Mouse (Mus musculus) spleen, postnatal 10 days (tissue): ENCODE data around the gene Rnf130.

Experiments
- DNase-seq, 2 experiments: peaks; one replicate each; pipeline ENCODE4 v3.0.0; 2021 to 2022; ENCODE audit warnings: low spot score in 2 of 2

Gene Rnf130

GRCm38 (mm10) chr11:50024833-50025720, at the start of gene Rnf130:
Gene Rnf130 (plus strand): TSS chr11:50025346.
- peak; percentile 93 to 95 for DNase-seq

- DNase-seq, result no peak
These were observed 47.1 kb upstream of the Rnf130 start for GRCm38 (mm10) chr11:49977963-49978568.

- DNase-seq, result no peak
These were observed 46.2 kb upstream of the Rnf130 start for GRCm38 (mm10) chr11:49978935-49979334.

GRCm38 (mm10) chr11:49980681-49981235, 44.4 kb upstream of the Rnf130 start:
- peak in 1 of 2 experiments; percentile 26 for DNase-seq

DNA sequence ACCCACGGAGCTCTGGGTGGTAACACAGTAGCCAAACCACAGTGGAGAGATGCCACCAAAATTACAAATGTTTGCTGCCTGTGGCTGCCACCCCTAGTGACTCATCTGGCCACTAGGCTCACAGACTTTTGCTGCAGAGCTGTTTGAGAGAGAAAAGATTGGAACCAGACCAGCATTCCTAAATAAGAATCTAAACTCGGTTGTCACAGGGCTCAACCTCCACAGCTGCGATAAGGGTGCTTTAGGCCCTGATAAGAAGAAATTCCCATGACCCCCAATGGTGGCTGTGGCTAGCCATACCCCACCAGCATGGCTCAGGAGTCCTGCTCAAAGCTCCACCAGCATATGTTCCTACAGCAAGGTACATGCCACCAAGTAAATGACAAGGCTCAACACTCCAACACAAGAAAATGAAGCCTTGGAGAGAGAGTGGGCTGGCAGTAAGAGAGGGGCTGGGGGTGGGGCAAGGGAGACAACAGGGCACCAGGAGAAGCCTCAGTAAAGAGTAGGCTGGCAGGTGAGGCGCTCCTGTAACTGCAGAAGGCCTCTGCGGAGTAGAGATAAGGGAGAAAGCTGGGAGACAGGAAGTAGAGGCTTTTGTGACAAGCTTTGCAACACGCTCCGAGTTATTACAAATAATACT, 43.7 kb upstream of the Rnf130 start:
- peak; percentile 24 to 50 for DNase-seq

GRCm38 (mm10) chr11:49982094-49982493, 43.1 kb upstream of the Rnf130 start:
- DNase-seq, result no peak

- peak in 1 of 2 experiments; percentile 19 for DNase-seq
These were observed 42.3 kb upstream of the Rnf130 start for GRCm38 (mm10) chr11:49982881-49983280.

DNA sequence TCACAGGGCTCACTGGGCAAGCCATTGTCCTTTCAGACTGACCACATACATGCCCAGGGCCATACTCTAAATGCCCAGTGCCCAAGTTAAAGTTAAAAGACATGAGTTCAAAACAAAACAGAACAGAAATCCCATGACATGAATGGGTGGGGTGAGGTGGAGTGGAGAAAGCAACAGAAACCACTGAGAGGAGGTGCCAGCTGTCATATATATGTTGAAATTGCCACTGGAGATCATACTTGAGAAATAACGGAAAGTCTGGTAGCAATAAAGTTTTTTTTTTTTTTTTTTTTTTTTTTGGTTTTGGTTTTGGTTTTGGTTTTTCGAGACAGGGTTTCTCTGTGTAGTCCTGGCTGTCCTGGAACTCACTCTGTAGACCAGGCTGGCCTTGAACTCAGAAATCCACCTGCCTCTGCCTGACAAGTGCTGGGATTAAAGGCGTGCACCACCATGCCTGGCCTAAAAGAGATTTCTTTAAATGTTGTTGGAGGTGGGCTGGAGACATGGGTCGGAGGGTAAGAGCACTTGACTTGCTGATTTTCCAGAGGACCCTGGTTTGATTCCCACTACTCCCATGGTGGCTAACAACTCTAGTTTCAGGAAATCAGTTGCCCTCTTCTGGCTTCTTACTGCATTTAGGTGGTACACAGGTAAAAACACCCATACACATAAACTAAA, 41.1 kb upstream of the Rnf130 start:
- peak in 1 of 2 experiments; percentile 34 for DNase-seq

GRCm38 (mm10) chr11:49985009-49985408, 40.1 kb upstream of the Rnf130 start:
- DNase-seq, result peak in 1 of 2 experiments; percentile 37

- peak; percentile 63 to 81 for DNase-seq
These were observed 38.7 kb upstream of the Rnf130 start for GRCm38 (mm10) chr11:49986277-49987036.

DNA sequence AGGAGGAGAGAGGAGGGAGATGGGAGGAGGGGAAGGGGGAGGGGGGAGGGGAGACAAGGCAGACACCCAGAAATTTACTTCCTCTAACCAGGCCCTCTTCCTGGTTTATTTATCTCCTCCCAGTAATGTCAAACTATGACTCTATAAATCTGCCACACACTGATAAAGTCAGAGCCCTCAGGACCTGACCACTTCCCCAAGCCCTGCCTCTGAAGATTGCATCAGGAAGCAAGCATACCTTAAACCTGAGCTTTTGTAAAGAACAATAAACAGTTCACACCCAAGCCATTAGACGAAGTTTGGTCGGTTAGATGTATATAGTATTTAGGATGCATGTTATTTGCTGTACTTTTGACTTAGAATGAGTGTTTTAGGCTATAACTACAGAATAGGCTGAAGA, 30.6 kb upstream of the Rnf130 start:
- DNase-seq, result no peak

DNA sequence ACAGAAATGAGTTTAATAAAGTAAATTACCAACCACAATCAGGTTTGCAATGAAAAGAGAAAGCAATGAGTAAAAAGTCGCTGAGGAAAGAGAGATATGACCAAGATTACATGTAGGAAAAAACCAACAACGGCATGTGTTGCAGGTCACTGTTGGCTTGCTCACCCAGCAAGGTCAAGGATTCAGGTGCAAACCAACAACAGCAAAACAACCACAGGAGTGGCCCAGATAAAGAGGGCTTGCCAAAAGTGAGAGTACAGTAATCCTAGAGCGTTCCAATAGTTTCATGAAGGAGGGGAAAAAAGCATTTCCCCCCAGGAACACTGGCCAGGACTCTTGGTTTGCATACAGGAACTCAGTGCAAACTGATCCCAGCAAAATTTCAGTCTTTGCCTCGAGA, 28.7 kb upstream of the Rnf130 start:
- no peak for DNase-seq

- no peak for DNase-seq
These were observed 27.8 kb upstream of the Rnf130 start for GRCm38 (mm10) chr11:49997321-49997720.

DNA sequence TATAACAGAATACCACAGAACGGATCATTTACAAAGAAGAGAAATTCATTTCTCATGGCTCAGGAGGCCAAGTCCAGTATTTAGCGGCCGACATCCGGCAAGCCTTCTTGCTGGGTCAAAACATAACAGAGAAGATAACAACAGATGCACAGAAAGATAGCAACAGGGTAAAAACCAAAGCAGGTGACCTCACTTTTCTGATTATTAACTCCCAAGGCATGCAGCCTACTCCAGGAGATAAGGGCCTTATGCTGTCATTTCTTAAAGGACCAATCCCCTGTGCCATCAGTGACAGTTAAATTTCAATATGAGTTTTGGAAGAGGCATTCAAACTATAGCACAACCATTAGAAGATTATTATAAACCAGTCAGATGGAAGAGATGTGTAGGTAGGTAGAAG, 22.3 kb upstream of the Rnf130 start:
- no peak for DNase-seq

GRCm38 (mm10) chr11:50007776-50008175, 17.4 kb upstream of the Rnf130 start:
- DNase-seq, result no peak

GRCm38 (mm10) chr11:50008231-50008630, 16.9 kb upstream of the Rnf130 start:
- no peak for DNase-seq

DNA sequence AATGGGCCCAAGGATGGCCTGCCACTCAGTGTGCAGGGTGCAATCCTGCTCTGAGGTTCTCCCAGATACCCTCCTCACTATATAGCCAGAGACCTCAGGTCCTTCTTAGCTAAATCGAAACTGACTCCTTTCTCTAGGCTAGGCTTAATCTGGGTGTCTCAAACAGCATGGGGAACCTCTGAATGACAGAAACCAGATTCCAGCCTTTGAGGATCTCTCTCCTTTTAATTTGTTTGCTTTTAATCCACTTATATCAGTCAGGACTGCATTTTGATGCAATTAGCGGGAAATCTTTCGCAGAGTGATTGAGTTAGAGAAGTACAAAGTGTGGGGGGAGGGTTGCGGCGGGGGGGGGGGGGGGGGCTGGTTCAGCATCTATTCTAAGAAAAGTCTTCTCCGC, 12.1 kb upstream of the Rnf130 start:
- DNase-seq, result no peak

DNA sequence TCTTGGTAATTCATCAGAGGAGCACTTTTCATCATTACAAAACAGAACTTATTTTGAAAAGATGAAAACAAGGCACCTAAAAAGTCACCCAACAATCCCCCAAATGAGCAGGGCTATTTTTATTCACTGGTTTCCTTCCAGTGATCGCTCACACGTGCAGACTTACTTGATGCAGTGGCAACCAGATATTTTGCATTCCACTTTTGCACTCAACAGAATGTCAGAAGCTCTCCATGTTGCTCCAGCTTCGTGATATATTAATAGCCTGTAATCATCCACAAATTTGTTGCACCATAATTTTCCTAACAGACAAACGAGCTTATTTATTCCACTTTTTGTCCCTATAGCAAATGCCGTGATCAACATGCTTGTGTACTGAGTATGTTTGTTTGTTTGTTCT, 8.6 kb upstream of the Rnf130 start:
- no peak for DNase-seq

- DNase-seq, result no peak
These were observed 7.6 kb upstream of the Rnf130 start for GRCm38 (mm10) chr11:50017511-50017910.

- DNase-seq, result no peak
These were observed 6.3 kb upstream of the Rnf130 start for GRCm38 (mm10) chr11:50018848-50019247.

GRCm38 (mm10) chr11:50022085-50022484, 3.1 kb upstream of the Rnf130 start:
- no peak for DNase-seq
